Mouse (Mus musculus) liver, adult 2 months (tissue): Measurements from ENCODE around the gene Mmp24. TPM values are rescaled to one million over a fixed set of nuclear protein-coding genes. Genes with fewer than 3 reads are reported as not detected.
"Not testable (repeated sequence)": the region's sequence is repeated elsewhere in the genome, so short reads cannot be mapped to it uniquely, and the experiment has no call there.

ENCODE experiments used
- DNase-seq: peaks from one replicate; pipeline ENCODE4 v3.0.0-alpha.2; 2011; ENCODE audit warnings: low read depth, low spot score; ENCODE audit errors: extremely low read depth
- H3K27ac ChIP-seq: fragments of 200-500 bp; replicated peaks from 2 replicates; pipeline ENCODE4 v1.5.1; 2012; ENCODE audit warnings: low read depth, mild to moderate bottlenecking, control low read depth, inconsistent platforms, low read length; ENCODE audit not compliant: insufficient read depth
- H3K27me3 ChIP-seq: fragments of 200-500 bp; 2 replicates; pipeline ENCODE4 v1.6.1; 2012; ENCODE audit warnings: mild to moderate bottlenecking, moderate library complexity, low read length, inconsistent platforms; ENCODE audit not compliant: control insufficient read depth, insufficient read depth
- H3K36me3 ChIP-seq: fragments of 200-500 bp; 2 replicates; pipeline ENCODE4 v1.6.1; 2012; ENCODE audit warnings: low read length, inconsistent platforms; ENCODE audit not compliant: control insufficient read depth, insufficient read depth
- H3K4me1 ChIP-seq: fragments of 200-500 bp; 2 replicates; pipeline ENCODE4 v1.6.1; 2011; ENCODE audit warnings: low read length; ENCODE audit not compliant: control insufficient read depth, insufficient read depth
- H3K4me3 ChIP-seq: fragments of 200-500 bp; 2 replicates; pipeline ENCODE4 v1.5.1; 2011; ENCODE audit warnings: low read depth, mild to moderate bottlenecking, control low read depth, low read length, moderate library complexity; ENCODE audit not compliant: insufficient read depth
- H3K79me2 ChIP-seq: fragments of 200-500 bp; 2 replicates; pipeline ENCODE4 v1.6.1; 2012; ENCODE audit warnings: inconsistent platforms, mild to moderate bottlenecking, low read length, moderate library complexity; ENCODE audit not compliant: control insufficient read depth, insufficient read depth
- H3K9ac ChIP-seq: fragments of 200-500 bp; 2 replicates; pipeline ENCODE4 v1.6.1; 2012; ENCODE audit warnings: low read depth, mild to moderate bottlenecking, control low read depth, inconsistent platforms, low read length
- CTCF ChIP-seq: fragments of 200-500 bp; IDR thresholded peaks from 2 replicates; pipeline ENCODE4 v1.5.1; 2011; ENCODE audit warnings: low read depth, low read length, control low read depth
- POLR2A ChIP-seq: fragments of 200-500 bp; IDR thresholded peaks from 2 replicates; pipeline ENCODE4 v1.6.1; 2011; ENCODE audit warnings: low read length, control low read depth; ENCODE audit not compliant: insufficient read depth; ENCODE audit errors: extremely low read depth
- WGBS: fragments of 180-500 bp; shearing (Covaris S2); methylation state at CpG from one replicate; pipeline ENCODE4 v1.1.7; 2018; 5-methylcytosine and 5-hydroxymethylcytosine counted together
- polyA plus RNA-seq: library from polyadenylated mRNA; depleted of rRNA; stranded (reverse); fragments of >200 nt; gene quantifications from 2 replicates; pipeline ENCODE4 v1.2.3, GENCODE M21; 2012
- total RNA-seq: library from RNA; depleted of rRNA; stranded (reverse); fragments of >200 nt; gene quantifications from 2 replicates; pipeline ENCODE4 v1.2.3, GENCODE M21; 2014

Gene Mmp24
- total and polyA plus RNA-seq, 2 experiments, result 0.05 TPM; not detected in 1

DNA sequence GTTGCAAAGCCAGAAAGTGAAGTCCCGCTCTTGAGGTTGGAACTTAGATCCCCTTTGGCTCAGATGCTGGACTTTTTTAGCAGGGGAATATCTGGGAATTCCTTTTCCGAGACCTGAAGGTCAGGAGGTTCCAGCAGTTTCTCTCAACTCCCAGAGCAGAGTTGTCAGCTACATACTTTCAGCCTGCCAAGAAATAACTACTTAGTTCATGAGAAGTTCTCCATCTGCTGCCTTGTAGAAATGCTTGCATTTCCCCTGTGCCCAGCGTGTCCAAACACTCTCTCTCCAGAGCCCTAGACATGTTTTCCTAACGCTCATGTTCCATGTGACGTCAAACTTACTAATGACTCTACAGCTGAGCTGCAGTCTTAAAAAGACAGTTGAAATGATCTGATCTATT, 40.1 kb upstream of the Mmp24 start:
- TF ChIP-seq POLR2A, result no peak
- TF ChIP-seq CTCF, result no peak
- H3K27ac ChIP-seq, result no peak overlapping the region
- no peak overlapping the region for H3K4me3 ChIP-seq
- no peak overlapping the region for H3K9ac ChIP-seq
- no peaks in the 10 kb centered on the region for H3K79me2 ChIP-seq
- no peaks in the 10 kb centered on the region for H3K36me3 ChIP-seq
- no peaks in the 10 kb centered on the region for H3K27me3 ChIP-seq
- WGBS, result 83% methylated on average over 5 of the region's 5 CpGs
- no peaks in the 10 kb centered on the region for H3K4me1 ChIP-seq
- DNase-seq, result no peak

DNA sequence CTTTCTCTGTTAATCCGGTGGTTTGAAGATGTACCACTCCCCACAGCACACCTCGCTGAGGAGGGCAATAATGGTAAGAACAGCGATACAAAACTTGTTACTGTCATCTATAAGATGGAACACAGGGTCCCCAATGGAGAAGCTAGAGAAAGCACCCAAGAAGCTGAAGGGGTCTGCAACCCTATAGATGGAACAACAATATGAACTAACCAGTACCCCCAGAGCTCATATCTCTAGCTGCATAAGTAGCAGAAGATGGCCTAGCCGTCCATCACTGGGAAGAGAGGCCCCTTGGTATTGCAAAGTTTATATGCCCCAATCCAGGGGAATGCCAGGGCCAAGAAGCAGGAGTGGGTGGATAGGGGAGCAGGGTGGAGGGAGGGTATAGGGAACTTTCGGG, 39.4 kb upstream of the Mmp24 start, which contains the start of gene Gm17581:
TSS of gene Gm17581 (minus strand) at position 101 of the 400 bp plus-strand sequence.
- H3K79me2 ChIP-seq, DNase-seq, H3K36me3 ChIP-seq, H3K4me3 ChIP-seq, H3K9ac ChIP-seq, H3K27ac ChIP-seq, H3K27me3 ChIP-seq, H3K4me1 ChIP-seq: not testable (repeated sequence)
- 87% methylated on average over 5 of the region's 5 CpGs for WGBS

DNA sequence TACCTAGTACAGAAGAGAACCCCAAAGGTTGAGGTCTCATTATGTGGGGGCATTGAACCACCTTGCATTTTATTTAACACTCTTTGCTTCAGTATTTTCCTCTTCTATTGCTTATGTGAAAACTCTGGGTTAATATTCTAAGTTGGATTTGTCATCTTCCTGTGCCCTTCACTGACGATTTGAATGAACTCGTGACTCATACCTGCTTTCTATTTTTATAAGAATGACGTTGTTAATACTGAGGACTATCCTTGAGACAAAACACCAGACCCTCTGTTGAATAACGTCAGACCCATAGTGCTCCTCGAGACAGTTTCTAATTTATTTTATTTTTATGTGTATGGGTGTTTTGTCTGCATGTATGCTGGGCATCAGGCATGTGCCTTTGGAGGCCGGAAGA, 38.2 kb upstream of the Mmp24 start:
- Histone ChIP-seq H3K27ac (no peak overlapping the region), H3K27me3 (no peaks in the 10 kb centered on the region), H3K9ac (no peak overlapping the region), H3K4me1 (no peaks in the 10 kb centered on the region), H3K36me3 (no peaks in the 10 kb centered on the region), H3K4me3 (no peak overlapping the region), H3K79me2 (no peaks in the 10 kb centered on the region)
- TF ChIP-seq CTCF, result no peak
- no peak for TF ChIP-seq POLR2A
- no peak for DNase-seq
- WGBS, result 77% methylated on average over 6 of the region's 6 CpGs

DNA sequence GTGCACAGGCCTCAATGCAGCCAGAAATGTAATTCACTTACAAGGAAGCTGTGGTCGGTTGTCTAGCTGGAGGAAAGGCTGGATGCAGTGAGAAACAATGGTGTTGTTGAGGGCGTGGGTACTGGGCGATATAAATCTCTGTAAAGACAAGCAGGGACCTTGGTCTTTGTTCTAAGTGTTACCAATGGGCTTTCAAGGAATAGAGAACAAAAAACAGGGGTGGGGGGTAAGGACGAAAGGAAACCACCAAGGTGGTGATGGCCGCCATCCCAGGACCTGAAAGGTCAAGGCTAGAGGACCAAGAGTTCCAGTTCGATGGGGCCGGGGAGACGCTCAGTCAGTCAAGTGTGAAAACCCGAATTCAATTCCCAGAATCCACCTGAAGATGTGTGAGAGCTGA, 37.3 kb upstream of the Mmp24 start:
- H3K4me1 ChIP-seq, result no peaks in the 10 kb centered on the region
- no peak overlapping the region for H3K27ac ChIP-seq
- no peak for DNase-seq
- no peak overlapping the region for H3K4me3 ChIP-seq
- WGBS, result 79% methylated on average over 9 of the region's 9 CpGs
- no peaks in the 10 kb centered on the region for H3K36me3 ChIP-seq
- no peak for TF ChIP-seq POLR2A
- no peak for TF ChIP-seq CTCF
- H3K9ac ChIP-seq, result no peak overlapping the region
- H3K27me3 ChIP-seq, result no peaks in the 10 kb centered on the region
- H3K79me2 ChIP-seq, result no peaks in the 10 kb centered on the region

DNA sequence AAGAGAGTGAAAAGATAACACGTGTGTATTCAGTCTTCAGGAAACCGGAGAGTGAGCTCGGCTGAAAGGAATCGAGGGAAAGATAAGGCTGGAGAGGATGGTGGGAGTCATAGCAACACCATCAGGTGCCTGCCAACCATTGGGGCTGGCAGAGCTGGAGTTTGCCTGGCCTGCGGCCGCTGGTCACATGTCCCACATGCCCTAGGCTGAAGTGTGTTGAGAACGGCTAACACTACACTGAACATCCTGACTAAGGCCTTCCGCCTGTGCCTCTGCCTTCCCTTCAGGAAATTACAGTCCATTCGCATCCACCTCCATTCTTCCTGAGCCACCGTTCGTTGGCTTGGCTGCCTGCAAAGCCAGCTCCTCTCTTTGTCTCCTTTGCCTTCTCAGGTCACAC, 32.9 kb upstream of the Mmp24 start:
- no peak overlapping the region for H3K9ac ChIP-seq
- TF ChIP-seq POLR2A (no peak), CTCF (no peak)
- H3K27me3 ChIP-seq, result no peaks in the 10 kb centered on the region
- H3K4me3 ChIP-seq, result no peak overlapping the region
- H3K36me3 ChIP-seq, result no peaks in the 10 kb centered on the region
- 73% methylated on average over 11 of the region's 11 CpGs for WGBS
- no peaks in the 10 kb centered on the region for H3K4me1 ChIP-seq
- no peaks in the 10 kb centered on the region for H3K79me2 ChIP-seq
- DNase-seq, result no peak
- no peak overlapping the region for H3K27ac ChIP-seq

DNA sequence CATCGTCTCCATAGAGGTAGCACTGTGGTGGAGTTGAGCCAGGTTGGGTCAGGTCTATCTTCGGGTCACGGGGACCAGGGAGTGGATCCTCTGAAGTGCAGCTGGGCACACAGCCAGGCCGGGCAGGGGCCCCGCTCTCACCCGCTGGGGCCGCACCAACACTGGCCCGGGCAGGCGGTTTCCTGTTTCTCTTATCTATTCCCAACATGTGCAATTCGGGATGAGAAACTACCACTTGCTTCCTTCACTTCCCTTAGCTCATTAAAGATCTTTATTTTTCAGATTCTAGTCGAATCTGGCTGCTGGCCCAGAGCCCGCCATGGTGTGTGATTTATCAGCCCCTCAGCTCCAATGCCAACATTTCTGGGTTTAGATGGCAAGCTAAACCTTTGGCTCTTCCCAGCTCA, 32.2 kb upstream of the Mmp24 start:
- Histone ChIP-seq H3K79me2 (no peaks in the 10 kb centered on the region), H3K27me3 (no peaks in the 10 kb centered on the region), H3K4me1 (no peaks in the 10 kb centered on the region), H3K36me3 (no peaks in the 10 kb centered on the region), H3K27ac (no peak overlapping the region), H3K9ac (no peak overlapping the region), H3K4me3 (no peak overlapping the region)
- TF ChIP-seq CTCF (no peak), POLR2A (no peak)
- WGBS, result 71% methylated on average over 12 of the region's 12 CpGs
- no peak for DNase-seq

DNA sequence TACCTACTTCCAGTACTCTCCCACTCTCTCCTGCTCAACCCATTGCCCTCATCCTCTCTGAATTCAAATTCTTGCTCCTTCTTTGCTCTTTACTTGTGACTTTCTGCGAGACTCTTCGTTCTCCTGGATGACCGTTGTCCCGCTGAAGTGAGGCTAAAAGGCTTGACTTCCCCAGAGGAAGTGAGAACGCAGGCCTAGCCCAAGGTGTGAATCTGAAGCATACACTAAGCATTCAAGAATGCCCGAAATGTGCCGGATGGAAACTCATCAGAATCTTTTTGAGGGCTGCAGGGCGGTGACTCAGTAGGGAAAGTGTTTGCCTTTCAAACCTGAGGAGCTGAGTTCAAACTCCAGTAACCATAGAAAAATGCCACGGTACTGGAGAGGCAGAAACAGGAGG, 31.8 kb upstream of the Mmp24 start:
- WGBS, result 86% methylated on average over 9 of the region's 9 CpGs
- Histone ChIP-seq H3K9ac (no peak overlapping the region), H3K79me2 (no peaks in the 10 kb centered on the region), H3K36me3 (no peaks in the 10 kb centered on the region), H3K27ac (no peak overlapping the region), H3K4me3 (no peak overlapping the region), H3K27me3 (no peaks in the 10 kb centered on the region), H3K4me1 (no peaks in the 10 kb centered on the region)
- no peak for TF ChIP-seq POLR2A
- no peak for TF ChIP-seq CTCF
- no peak for DNase-seq
